Mouse (Mus musculus) myocyte (in vitro differentiated cells): ENCODE measurements around the gene Stx18. TPM values are rescaled to one million over a fixed set of nuclear protein-coding genes. Genes with fewer than 3 reads are reported as not detected.

Experiments
- H3K27me3 ChIP-seq: one replicate; pipeline ENCODE4 v1.6.1; 2011; ENCODE audit not compliant: control insufficient read depth, insufficient read depth, insufficient read length
- H3K36me3 ChIP-seq: one replicate; pipeline ENCODE4 v1.6.1; 2011; ENCODE audit not compliant: control insufficient read depth, insufficient read depth
- H3K4me2 ChIP-seq: one replicate; pipeline ENCODE4 v1.6.1; 2011; ENCODE audit warnings: low read depth, control low read depth
- H3K4me3 ChIP-seq: one replicate; pipeline ENCODE4 v1.5.1; 2011; ENCODE audit warnings: mild to moderate bottlenecking, control low read depth, moderate library complexity
- H3K79me2 ChIP-seq: one replicate; pipeline ENCODE4 v1.6.1; 2011; ENCODE audit not compliant: control insufficient read depth, insufficient read depth
- H3ac ChIP-seq: one replicate; pipeline ENCODE4 v1.6.1; 2011; ENCODE audit not compliant: control insufficient read depth, insufficient read length
- CEBPB ChIP-seq: IDR thresholded peaks from 2 replicates; pipeline ENCODE4 v1.6.1; 2011; ENCODE audit warnings: mild to moderate bottlenecking, moderate library complexity; ENCODE audit not compliant: poor library complexity, insufficient read depth, severe bottlenecking
- E2F4 ChIP-seq: IDR thresholded peaks from one replicate; pipeline ENCODE4 v1.6.1; 2011; ENCODE audit warnings: mild to moderate bottlenecking, control low read depth, moderate library complexity; ENCODE audit not compliant: insufficient read depth
- MAX ChIP-seq: IDR thresholded peaks from one replicate; pipeline ENCODE4 v1.6.1; 2011; ENCODE audit warnings: low read depth, mild to moderate bottlenecking, control low read depth
- MYOD1 ChIP-seq, 3 experiments: IDR thresholded peaks; one replicate each; pipeline ENCODE4 v1.6.1; 2011; ENCODE audit warnings: control low read depth in 2 of 3, low read depth in 2 of 3, mild to moderate bottlenecking in 2 of 3, moderate library complexity in 1 of 3; ENCODE audit not compliant: insufficient read length in 2 of 3, control insufficient read depth in 1 of 3
- MYOG ChIP-seq, 3 experiments: IDR thresholded peaks; one replicate each; pipeline ENCODE4 v1.6.1; 2011; ENCODE audit warnings: control low read depth in 2 of 3, low read depth in 2 of 3, mild to moderate bottlenecking in 2 of 3; ENCODE audit not compliant: insufficient read length in 2 of 3, control insufficient read depth in 1 of 3, insufficient read depth in 1 of 3
- POLR2A ChIP-seq: IDR thresholded peaks from one replicate; pipeline ENCODE4 v1.6.1; 2011; ENCODE audit warnings: low read depth, mild to moderate bottlenecking, control low read depth, moderate library complexity; ENCODE audit not compliant: insufficient read length
- POLR2AphosphoS2 ChIP-seq: IDR thresholded peaks from one replicate; pipeline ENCODE4 v1.6.1; 2011; ENCODE audit warnings: low read depth, control low read depth; ENCODE audit not compliant: insufficient read length
- REST ChIP-seq: IDR thresholded peaks from one replicate; pipeline ENCODE4 v1.6.1; 2011; ENCODE audit warnings: mild to moderate bottlenecking, control low read depth, moderate library complexity; ENCODE audit not compliant: insufficient read depth, insufficient read length
- SRF ChIP-seq: IDR thresholded peaks from one replicate; pipeline ENCODE4 v1.6.1; 2011; ENCODE audit warnings: low read depth; ENCODE audit not compliant: control insufficient read depth, insufficient read length
- TCF12 ChIP-seq: IDR thresholded peaks from one replicate; pipeline ENCODE4 v1.6.1; 2011; ENCODE audit warnings: mild to moderate bottlenecking, control low read depth; ENCODE audit not compliant: poor library complexity, insufficient read depth, severe bottlenecking
- TCF3 ChIP-seq: IDR thresholded peaks from one replicate; pipeline ENCODE4 v1.6.1; 2011; ENCODE audit warnings: low read depth, control low read depth; ENCODE audit not compliant: insufficient read length
- USF1 ChIP-seq: IDR thresholded peaks from one replicate; pipeline ENCODE4 v1.6.1; 2011; ENCODE audit warnings: low read depth, mild to moderate bottlenecking, control low read depth, moderate library complexity
- polyA plus RNA-seq: library from polyadenylated mRNA; unstranded; fragments of >200 nt; fragmentation: generic; extraction: Trizol; gene quantifications from one replicate; pipeline ENCODE4 v1.2.1, GENCODE M21; 2012; ENCODE audit warnings: missing spikeins

The Stx18 gene
- polyA plus RNA-seq, 1 experiment: 24.9 TPM

DNA sequence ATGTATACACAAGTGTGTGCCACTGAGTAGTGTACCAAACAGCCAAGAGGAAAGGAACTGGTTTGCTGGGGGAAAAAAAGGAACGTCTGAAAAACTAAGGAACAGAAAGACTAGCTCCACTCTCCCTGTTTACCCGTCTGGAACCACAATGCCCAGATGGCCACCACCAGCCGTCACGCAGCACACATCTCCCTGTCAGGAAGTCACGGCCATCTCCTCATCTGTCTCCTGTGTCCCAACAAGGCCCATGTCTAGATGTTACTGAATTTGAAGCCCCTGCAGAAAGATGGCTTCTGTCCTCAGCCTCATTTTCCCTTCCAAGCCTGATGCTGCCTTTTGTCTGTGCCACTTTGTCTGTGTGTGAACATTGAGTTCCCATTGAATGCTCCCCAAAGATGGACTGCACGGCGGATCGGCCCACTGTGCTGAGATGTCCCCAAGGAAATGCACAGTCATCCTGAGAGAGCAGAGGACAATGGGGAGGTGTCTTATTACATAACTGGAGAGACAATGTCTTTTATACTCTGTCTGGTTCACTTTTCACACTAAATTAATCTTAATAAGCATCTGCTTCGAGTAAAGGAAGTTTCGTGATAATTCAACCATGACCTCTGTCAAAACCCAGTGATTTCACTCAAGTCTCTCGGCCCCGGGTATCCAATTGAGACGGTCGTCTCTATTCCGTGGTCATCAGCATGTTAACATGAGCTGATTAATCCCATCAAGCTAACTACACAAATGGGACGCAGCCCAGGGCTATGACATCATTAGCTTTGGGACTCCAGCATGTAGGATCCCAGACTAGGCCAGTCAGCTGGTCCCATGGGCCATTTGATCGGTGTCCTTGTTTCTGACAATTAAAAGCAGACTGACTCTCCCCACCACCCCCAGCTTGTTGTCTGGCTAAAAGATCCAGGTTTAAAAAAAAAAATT, 31.9 kb upstream of the Stx18 start:
- TF ChIP-seq POLR2A (no peak), REST (no peak), USF1 (no peak), TCF12 (no peak), MYOG (IDR thresholded peaks at IDR 0.05; ENCODE audit: control insufficient read depth in 1 of 3, insufficient read depth in 1 of 3, insufficient read length in 2 of 3, low read depth in 2 of 3) (no peak), CEBPB (no peak), TCF3 (no peak), MYOD1 (IDR thresholded peaks at IDR 0.05; ENCODE audit: control insufficient read depth in 1 of 3, insufficient read length in 2 of 3, low read depth in 2 of 3) (no peak), SRF (no peak), MAX (no peak)
- Histone ChIP-seq H3K27me3 (peaks cover 16% of the 10 kb centered on the region), H3K4me3 (no peak overlapping the region)

DNA sequence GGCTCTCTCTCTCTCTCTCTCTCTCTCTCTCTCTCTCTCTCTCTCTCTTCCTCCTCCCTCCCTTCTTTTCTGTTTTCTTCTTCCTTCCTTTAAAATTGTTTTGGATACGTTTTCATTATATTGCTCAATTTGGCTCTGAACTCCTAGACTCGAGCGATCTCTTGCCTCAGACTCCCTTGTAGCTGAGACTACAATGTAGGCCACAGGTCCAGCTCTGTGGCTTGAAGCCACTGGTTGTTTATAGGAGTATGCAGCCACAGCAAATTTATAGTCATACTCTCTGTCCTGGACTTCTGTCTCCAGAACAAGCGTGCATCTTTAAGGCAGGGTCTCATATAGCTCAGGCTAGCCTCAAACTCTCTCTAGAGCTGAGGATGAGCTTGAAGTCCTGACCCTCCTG, 29.5 kb upstream of the Stx18 start:
- no peak for TF ChIP-seq POLR2AphosphoS2
- H3K4me2 ChIP-seq: no peak overlapping the region
- H3ac ChIP-seq: no peak overlapping the region
- H3K4me3 ChIP-seq: no peak overlapping the region
- H3K27me3 ChIP-seq: no peaks in the 10 kb centered on the region
- H3K79me2 ChIP-seq: no peaks in the 10 kb centered on the region
- H3K36me3 ChIP-seq: no peaks in the 10 kb centered on the region

More for the DNA sequence above, 31.9 kb upstream of the Stx18 start:
- no peaks in the 10 kb centered on the region for H3K79me2 ChIP-seq
- H3ac ChIP-seq: no peak overlapping the region
- H3K36me3 ChIP-seq: no peaks in the 10 kb centered on the region
- H3K4me2 ChIP-seq: no peak overlapping the region

DNA sequence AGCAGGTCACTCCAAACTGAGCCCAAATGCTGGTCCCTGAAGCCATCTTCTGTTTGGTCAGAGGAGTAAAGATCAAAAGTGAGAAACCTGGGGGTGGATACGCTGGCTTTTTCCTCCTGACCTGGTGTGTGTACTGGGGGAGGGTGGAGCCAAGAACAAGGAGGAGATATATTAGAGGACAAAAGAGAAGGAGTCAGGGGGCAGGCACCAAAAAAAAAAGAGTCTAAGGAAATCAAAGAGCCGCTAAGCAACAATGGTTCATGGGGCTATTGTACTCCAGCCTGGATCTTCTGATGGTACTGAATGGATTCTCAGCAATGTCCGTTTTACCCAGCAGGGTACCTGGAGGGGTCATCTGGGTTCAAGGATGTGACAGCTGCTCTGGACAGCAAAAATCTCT, 23.6 kb upstream of the Stx18 start:
- TF ChIP-seq POLR2AphosphoS2: no peak
- TF ChIP-seq E2F4: no peak
- no peak for TF ChIP-seq TCF3
- no peak for TF ChIP-seq TCF12
- TF ChIP-seq CEBPB: no peak
- TF ChIP-seq MYOG (IDR thresholded peaks at IDR 0.05; ENCODE audit: control insufficient read depth in 1 of 3, insufficient read depth in 1 of 3, insufficient read length in 2 of 3, low read depth in 2 of 3): no peak
- no peak for TF ChIP-seq POLR2A
- no peak for TF ChIP-seq USF1
- TF ChIP-seq MAX: no peak
- TF ChIP-seq SRF: no peak
- no peak for TF ChIP-seq REST
- no peak for TF ChIP-seq MYOD1 (IDR thresholded peaks at IDR 0.05; ENCODE audit: control insufficient read depth in 1 of 3, insufficient read length in 2 of 3, low read depth in 2 of 3)
- Histone ChIP-seq H3K36me3 (no peaks in the 10 kb centered on the region), H3ac (no peak overlapping the region), H3K27me3 (peaks cover 3% of the 10 kb centered on the region), H3K4me3 (no peak overlapping the region), H3K79me2 (no peaks in the 10 kb centered on the region), H3K4me2 (no peak overlapping the region)

DNA sequence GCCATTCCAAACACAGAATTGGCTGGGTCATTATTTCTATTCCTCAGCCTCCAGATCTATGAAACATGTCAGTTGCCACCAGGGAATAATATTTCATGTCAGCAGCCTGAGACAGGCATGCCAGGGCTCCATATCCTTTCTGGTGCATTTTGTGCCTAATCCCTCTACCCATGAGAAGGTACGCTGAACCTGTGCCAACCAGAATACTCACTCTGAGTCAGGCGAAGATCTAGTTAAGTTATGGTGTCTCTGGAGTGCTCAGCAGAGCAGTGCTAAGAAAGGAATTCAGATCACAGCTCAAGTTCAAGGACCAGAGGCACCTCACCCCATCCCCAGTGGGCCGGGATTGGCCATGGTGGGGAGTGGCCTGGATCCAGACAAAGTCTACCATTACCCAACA, 21.6 kb upstream of the Stx18 start:
- TF ChIP-seq TCF12: no peak
- TF ChIP-seq E2F4: no peak
- TF ChIP-seq SRF: no peak
- TF ChIP-seq USF1: no peak
- no peak for TF ChIP-seq MYOD1 (IDR thresholded peaks at IDR 0.05; ENCODE audit: control insufficient read depth in 1 of 3, insufficient read length in 2 of 3, low read depth in 2 of 3)
- TF ChIP-seq POLR2AphosphoS2: no peak
- no peak for TF ChIP-seq POLR2A
- no peak for TF ChIP-seq CEBPB
- TF ChIP-seq MYOG (IDR thresholded peaks at IDR 0.05; ENCODE audit: control insufficient read depth in 1 of 3, insufficient read depth in 1 of 3, insufficient read length in 2 of 3, low read depth in 2 of 3): no peak
- TF ChIP-seq TCF3: no peak
- TF ChIP-seq REST: no peak
- TF ChIP-seq MAX: no peak
- no peak overlapping the region for H3ac ChIP-seq
- H3K27me3 ChIP-seq: peaks cover 14% of the 10 kb centered on the region
- no peak overlapping the region for H3K4me2 ChIP-seq
- no peaks in the 10 kb centered on the region for H3K36me3 ChIP-seq
- no peak overlapping the region for H3K4me3 ChIP-seq
- H3K79me2 ChIP-seq: no peaks in the 10 kb centered on the region

DNA sequence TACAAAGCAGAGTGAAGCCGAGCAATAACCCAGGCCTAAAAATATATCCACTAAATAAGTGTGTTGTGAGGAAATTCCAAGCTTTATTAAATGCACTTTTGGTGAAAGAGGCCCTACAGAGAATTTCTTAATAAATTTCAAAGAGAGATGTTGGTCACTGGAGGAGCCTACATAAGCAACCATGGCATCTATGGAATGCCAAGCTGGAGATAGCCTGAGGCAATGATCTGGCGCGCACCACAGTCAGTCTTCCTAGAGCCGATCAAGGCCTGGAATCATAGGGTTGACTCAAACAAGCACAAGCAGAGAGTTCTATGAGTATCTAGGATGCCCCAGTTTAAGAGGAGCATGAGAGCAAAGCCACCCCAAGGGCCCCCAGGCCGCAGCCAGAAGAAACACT, 10.9 kb upstream of the Stx18 start:
- Histone ChIP-seq H3K4me2 (no peak overlapping the region), H3K4me3 (no peak overlapping the region), H3K27me3 (peaks cover 56% of the 10 kb centered on the region), H3K79me2 (no peaks in the 10 kb centered on the region), H3K36me3 (no peaks in the 10 kb centered on the region), H3ac (no peak overlapping the region)
- TF ChIP-seq USF1 (no peak), CEBPB (no peak), REST (no peak), MYOD1 (IDR thresholded peaks at IDR 0.05; ENCODE audit: control insufficient read depth in 1 of 3, insufficient read length in 2 of 3, low read depth in 2 of 3) (no peak), TCF3 (no peak), MAX (no peak), MYOG (IDR thresholded peaks at IDR 0.05; ENCODE audit: control insufficient read depth in 1 of 3, insufficient read depth in 1 of 3, insufficient read length in 2 of 3, low read depth in 2 of 3) (no peak), SRF (no peak), E2F4 (no peak), POLR2A (no peak), TCF12 (no peak), POLR2AphosphoS2 (no peak)
